ENCODE assay signal across 17 mouse cellular contexts in the genomic region with DNA sequence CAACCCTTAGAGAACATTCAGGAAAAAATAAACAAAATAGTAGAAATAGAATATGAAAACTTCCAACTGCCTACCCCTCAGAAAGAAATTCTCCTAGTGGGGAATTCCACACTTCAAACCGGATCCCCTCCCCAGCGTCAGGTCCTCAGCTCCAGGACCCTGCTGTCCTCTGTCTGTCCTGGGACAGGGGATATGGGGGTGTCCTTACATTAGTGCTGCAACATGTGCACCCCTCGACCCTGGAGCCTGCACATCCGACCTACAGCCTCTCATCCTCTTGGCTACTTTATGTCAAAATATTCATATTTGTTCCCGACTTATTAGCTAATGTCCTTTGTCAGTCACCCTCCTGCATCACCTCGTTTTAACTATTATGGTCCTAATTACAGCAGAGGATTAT.
"Had no signal": no experiment of that assay in that cellular context is flagged by ENCODE, and none has a peak within 500 bp of the region (broad histone marks: within the 10 kb centered on the region; RNA-seq: fewer than 3 reads in every experiment).

No protein-coding gene starts in this region.

- H3K4me2 ChIP-seq: neural tube, embryonic 12.5 days; neural tube, embryonic 13.5 days; neural tube, embryonic 15.5 days; stomach, embryonic 15.5 days had no signal

- H3K4me3 ChIP-seq: neural tube, embryonic 12.5 days; neural tube, embryonic 13.5 days; neural tube, embryonic 15.5 days; stomach, embryonic 15.5 days had no signal

- H3K27me3 ChIP-seq: neural tube, embryonic 12.5 days; neural tube, embryonic 13.5 days; neural tube, embryonic 15.5 days; stomach, embryonic 15.5 days had no signal

- DNase-seq: retina, postnatal 1 day; right cerebral cortex, adult 18-20 months; right cerebral cortex, postnatal 14 days; right cerebral cortex, postnatal 25 days; right cerebral cortex, postnatal 4 days; spleen, adult 18-20 months; thymus, adult 18-20 months; thymus, adult 2 months; thymus, postnatal 14 days; thymus, postnatal 25 days; thymus, postnatal 36 days; thymus, postnatal 4 days had no signal

- H3K9ac ChIP-seq: neural tube, embryonic 12.5 days; neural tube, embryonic 13.5 days; neural tube, embryonic 15.5 days; stomach, embryonic 15.5 days had no signal

- H3K27ac ChIP-seq: neural tube, embryonic 12.5 days; neural tube, embryonic 13.5 days; neural tube, embryonic 15.5 days; stomach, embryonic 15.5 days; stomach, postnatal 0 days had no signal

- H3K4me1 ChIP-seq: neural tube, embryonic 12.5 days; neural tube, embryonic 13.5 days; neural tube, embryonic 15.5 days; stomach, embryonic 15.5 days had no signal

- H3K36me3 ChIP-seq: neural tube, embryonic 12.5 days; neural tube, embryonic 13.5 days; neural tube, embryonic 15.5 days; stomach, embryonic 15.5 days had no signal

- H3K9me3 ChIP-seq: neural tube, embryonic 12.5 days; neural tube, embryonic 13.5 days; neural tube, embryonic 15.5 days; stomach, embryonic 15.5 days had no signal
